Mouse (Mus musculus) cerebellum, adult 18-20 months (tissue): ENCODE results near the gene Zc3h6.
A peak's percentile ranks its signal among the peaks of the same experiment; 100 is the strongest.

Source experiments
- DNase-seq, 2 experiments: peaks; one replicate each; pipeline ENCODE4 v3.0.0; 2021

Gene Zc3h6

GRCm38 (mm10) chr2:129035381-129035780 lies 68.2 kb downstream of the Zc3h6 start:
- DNase-seq: no peak

GRCm38 (mm10) chr2:129038426-129038936 lies 71.3 kb downstream of the Zc3h6 start:
- DNase-seq: peak; percentile 14 to 45

- peak; percentile 67 to 69 for DNase-seq
These were observed 71.9 kb downstream of the Zc3h6 start for GRCm38 (mm10) chr2:129038937-129039631.

GRCm38 (mm10) chr2:129040567-129040966 lies 73.4 kb downstream of the Zc3h6 start:
- peak; percentile 22 to 33 for DNase-seq

- DNase-seq: no peak
These were observed 79.1 kb downstream of the Zc3h6 start for GRCm38 (mm10) chr2:129046172-129046845.

- DNase-seq: no peak
These were observed 79.6 kb downstream of the Zc3h6 start for GRCm38 (mm10) chr2:129046846-129047196.

- DNase-seq: no peak
These were observed 80.6 kb downstream of the Zc3h6 start, which contains the start of gene Vinac1 for GRCm38 (mm10) chr2:129047811-129048210. Vinac1 (minus strand) TSS chr2:129048172.

- no peak for DNase-seq
These were observed 85.3 kb downstream of the Zc3h6 start for GRCm38 (mm10) chr2:129052451-129052983.

GRCm38 (mm10) chr2:129055741-129056140 lies 88.5 kb downstream of the Zc3h6 start:
- no peak for DNase-seq

GRCm38 (mm10) chr2:129056597-129056996 lies 89.4 kb downstream of the Zc3h6 start:
- DNase-seq: peak in 1 of 2 experiments; percentile 22

- no peak for DNase-seq
These were observed 90.1 kb downstream of the Zc3h6 start for GRCm38 (mm10) chr2:129057256-129057655.

GRCm38 (mm10) chr2:129057920-129058361 lies 90.7 kb downstream of the Zc3h6 start:
- DNase-seq: no peak

GRCm38 (mm10) chr2:129061456-129062059 lies 94.4 kb downstream of the Zc3h6 start:
- DNase-seq: no peak

- peak; percentile 76 to 92 for DNase-seq
These were observed 98.5 kb downstream of the Zc3h6 start, which contains the start of gene Ttl for GRCm38 (mm10) chr2:129065437-129066282. Ttl (plus strand) TSS chr2:129065942.

GRCm38 (mm10) chr2:129066326-129066725 lies 99.1 kb downstream of the Zc3h6 start:
- peak; percentile 60 to 62 for DNase-seq
